Mouse (Mus musculus) adrenal gland, postnatal 4 days (tissue): Measurements from ENCODE around the gene H2afy2. TPM values are rescaled to one million over a fixed set of nuclear protein-coding genes. Genes with fewer than 3 reads are reported as not detected.

ENCODE experiments used
- DNase-seq, 2 experiments: peaks; one replicate each; pipeline ENCODE4 v3.0.0; 2021 to 2022; ENCODE audit warnings: low spot score in 2 of 2, mixed read lengths in 2 of 2
- long read RNA-seq, 2 experiments: library from polyadenylated mRNA; stranded (forward); transcript quantifications; one replicate each; pipeline ENCODE4 v2.0.0; 2021
- total RNA-seq, 2 experiments: library from RNA; stranded (reverse); gene quantifications; 2 replicates each; pipeline ENCODE4 v1.2.3; 2021

The H2afy2 gene
- total RNA-seq, result 10 to 100 TPM; 35.2 to 35.4 TPM
- long read RNA-seq, experiment 1, transcript H2afy2-201 (9 exons, 2,175 nt), result major isoform, 22 of 28 reads
- long read RNA-seq, experiment 1, partial matches to known transcripts, result 2 of 28 reads
- long read RNA-seq, experiment 1, other reads (novel, unspliced or antisense), result 4 of 28 reads
- long read RNA-seq, experiment 2, transcript H2afy2-201 (9 exons, 2,175 nt), result major isoform, 59 of 73 reads
- long read RNA-seq, experiment 2, partial matches to known transcripts, result 8 of 73 reads
- long read RNA-seq, experiment 2, other reads (novel, unspliced or antisense), result 6 of 73 reads

DNA sequence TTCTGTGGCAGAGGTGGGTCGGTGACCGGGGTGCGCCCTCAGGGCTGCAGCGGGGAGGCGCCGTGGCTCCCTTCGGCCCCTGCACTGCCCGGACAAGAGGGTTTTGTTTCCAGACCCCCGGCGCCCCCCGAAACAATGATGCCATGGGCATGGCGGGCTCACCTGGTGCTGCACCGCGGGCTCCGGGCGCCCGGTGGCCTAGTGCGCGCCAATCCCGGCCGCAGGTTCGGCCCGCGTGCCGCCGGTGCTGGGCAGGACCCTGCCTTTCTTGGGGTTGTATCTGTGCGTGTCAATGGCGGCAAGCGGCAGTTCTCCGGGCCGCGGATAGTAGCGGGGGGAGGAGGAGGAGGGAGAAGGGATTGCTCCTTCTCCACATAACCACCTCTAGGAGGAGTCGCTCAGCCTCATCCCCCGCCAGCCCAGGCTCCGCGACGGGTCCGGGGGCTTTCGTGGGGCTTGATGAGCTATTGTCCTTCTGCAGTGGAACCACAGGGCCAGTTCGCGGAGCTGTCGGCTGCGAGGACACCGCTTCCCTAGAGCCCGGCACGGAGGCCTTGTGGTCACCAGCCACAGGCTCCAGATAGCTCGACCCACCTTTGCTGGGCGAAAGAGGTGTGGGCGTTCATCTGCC lies at the start of gene H2afy2:
Gene H2afy2, minus strand, starts transcription at position 527 of the 631 bp plus-strand sequence.
- DNase-seq, result peak; percentile 27 to 59

DNA sequence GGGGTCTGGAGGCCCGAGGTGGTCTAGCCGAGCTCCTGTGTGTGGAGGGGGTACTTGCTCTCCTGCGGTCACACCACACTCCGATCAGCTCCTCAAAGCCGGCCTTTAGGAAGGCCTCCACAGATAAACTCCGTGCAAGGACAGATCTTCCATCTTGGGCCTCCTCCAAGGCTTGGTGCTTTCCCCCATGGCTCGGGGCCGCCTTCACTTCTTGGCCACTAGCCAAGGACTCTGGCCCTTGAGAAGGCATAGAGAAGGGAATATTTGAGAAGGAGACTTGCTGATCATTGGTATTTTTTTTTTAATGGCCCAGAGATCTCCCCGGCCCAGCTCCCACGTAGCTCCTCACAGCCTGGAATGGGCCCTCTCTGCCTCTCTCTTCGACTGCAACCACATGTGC lies 48.8 kb upstream of the H2afy2 start:
- no peak for DNase-seq

DNA sequence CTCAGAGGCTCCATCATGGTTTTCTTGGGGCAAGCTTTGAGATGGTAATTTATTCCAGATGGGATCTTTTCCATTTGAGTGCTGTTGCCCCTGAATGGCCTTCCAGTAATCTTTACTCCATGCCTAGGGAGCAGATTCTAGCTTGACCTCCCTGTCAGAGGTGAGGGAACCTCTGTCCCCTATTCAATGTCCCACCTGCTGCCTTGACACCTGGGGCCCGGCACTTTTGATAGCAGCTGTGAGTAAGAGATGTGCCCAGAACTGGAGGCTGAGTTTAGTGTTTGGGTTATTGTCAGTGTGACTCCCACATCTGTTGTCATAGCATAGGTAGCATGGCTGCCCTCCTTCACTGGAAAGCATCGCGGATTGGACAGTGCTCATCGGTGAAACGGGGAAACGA lies 47.8 kb upstream of the H2afy2 start:
- no peak for DNase-seq

DNA sequence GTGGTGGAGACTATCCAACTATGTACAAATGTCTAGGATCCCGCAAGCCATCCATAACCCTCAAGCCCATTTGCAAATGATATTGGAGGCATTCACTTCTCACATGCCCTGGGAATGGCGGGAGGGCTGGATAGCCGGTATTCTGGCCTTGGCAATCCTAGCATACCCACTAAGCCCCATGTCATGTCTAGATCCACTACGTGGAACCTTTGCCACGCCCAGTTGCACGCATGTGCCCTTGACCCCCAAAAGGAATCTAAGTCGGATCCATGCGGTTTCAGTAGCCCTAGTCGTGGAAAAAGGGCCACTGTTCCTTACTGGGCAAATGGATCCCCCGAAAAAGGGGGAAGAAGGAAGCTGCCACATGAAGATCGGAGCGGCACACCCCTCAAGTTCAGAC lies 47.3 kb upstream of the H2afy2 start:
- no peak for DNase-seq

DNA sequence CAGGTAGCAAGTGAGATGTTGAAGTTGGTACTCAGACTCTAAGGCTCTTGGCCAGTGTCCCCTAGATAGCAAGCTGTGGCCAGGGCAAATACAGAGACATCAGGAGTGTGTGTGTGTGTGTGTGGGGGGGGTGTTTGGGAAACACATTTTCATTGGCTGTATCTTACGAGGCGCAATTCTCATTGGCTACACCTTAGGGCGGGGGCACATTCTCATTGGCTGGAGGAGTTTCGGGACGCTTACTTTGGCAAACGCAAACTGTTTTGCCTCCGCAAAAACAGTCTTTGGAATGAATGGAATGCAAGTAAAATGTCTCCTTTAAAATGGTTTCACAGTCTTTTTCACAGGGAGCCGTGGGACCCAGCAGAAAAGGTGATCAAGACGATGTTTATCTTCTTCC lies 46.9 kb upstream of the H2afy2 start:
- no peak for DNase-seq

DNA sequence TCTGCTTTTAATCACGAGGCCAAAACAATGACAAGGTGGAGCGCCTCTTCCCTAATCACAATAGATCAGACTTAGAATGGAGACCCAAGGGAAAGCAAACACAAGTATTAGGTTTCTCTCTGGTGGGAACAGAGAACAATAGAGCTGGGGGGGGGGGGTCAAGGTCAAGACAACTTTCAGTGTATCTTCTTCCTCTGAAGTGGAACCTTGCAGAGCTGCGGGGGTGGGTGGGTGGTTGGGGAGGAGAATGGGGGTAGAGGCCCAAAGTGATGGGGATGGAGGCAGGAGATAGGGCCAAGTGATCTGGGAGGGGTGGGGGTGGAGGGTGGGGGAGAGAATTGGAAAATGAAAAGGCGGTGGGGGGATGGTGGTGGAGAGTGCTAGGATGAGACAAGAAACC lies 45.1 kb upstream of the H2afy2 start:
- no peak for DNase-seq

DNA sequence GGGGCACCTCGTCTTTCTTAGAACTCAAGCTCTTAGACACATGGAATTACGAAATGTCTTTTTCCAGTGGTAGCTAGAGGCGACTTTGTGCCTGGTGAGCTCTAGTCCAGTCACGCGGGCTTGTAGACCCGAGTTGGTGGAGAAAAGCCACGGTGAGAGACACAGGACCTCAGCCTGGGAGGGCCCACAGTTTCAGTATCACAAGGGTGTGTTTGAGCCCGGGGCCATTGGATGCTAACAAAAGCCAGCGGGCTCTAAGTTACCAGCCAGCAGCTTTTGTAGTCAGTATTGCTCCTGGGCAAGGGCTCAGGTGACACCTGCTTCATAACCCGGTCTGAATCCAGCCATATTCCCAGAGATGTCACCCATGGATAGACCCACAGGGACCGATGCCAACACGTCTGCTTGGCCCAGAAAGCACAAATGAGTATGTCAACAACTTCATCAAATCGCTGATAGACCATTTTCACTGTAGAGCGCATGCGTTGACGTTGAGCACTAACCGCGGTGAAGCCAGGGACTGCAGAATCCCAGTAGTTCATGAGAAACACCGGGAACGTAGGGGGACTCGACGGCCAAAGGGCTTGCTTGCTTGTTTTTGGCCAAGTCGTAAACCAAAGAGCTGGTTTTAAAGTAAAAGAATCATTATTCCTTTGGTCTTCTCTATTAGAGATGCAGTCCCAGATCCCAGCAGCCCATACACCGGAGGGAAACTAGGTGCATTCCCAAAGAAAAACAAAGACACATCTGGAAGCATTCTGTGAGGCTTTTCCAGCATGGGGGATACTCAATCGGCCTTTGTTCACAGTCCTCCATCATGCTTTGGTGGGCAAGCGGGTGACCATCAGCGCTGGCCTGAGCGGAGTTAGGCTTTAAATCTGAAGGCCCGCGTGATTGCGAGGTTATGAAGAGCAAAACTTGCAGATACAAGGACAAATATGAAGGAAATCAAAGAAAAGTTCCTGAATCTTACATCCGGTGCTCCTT lies 44.3 kb upstream of the H2afy2 start:
- DNase-seq, result no peak

DNA sequence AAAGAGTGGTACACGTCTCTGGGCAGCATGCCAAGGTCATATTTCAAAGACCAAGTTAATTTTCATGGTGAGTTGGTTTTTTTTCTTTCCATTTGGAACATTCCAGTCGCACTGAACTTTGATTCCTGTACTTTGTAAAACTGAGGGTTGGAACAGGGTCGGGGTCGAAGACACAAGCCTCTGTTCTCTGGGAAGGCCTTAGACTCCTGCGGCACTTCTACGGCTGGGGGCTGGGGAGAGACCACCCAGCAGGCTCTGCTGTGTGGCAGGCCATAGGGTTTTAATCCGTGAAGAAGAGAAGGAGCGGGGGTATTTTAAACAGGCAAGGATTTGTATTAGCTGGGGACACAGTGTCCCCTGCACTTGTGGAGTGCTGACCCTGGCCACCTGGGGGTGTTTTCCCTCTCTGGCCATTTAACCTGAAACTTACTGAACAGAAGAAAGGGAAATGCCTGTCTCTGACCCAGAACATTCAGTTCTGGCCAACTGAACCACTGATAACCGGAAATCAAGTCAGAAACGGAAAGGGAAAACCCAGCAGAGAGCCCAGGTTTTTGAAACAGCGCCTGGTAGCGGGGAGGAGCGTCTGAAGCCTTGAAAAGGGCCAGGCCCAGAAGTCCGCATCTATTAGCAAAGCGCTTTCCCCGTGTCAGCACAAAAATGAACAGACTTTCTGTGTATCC lies 42.9 kb upstream of the H2afy2 start:
- no peak for DNase-seq

DNA sequence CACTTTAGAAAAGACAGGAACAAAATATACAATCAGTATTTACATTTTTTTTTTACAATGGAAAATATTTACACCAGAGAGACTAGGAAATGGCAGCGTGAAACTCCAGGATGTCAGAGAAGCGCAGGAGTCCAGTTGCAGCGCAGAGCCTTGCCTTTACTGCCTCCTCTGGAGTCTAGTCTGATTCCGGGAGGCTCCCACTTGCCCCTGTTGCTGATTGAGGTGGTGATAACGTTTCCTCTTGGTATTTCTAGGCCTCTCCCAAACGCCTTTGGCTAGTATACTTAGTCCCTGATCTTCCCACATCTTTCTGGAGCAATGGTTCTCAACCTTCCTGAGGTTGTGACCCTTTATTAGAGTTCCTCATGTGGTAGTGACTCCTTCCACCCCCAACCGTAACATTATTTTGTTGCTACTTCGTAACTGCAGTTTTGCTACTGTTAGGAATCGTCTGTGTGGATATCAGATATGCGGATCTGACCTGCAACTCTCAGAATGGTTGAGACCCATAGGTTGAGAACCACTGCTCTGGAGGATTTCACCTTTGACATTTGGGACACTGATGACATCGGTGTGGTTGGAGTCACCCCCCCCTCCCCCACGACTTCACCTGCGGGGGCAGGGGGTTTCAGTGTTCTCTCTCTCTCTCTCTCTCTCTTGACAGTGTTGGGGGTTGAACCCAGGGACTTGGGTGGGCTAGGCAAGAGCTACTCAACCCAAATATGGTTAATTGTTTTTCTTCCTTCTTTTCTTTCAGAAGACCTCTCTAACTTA lies 42.2 kb upstream of the H2afy2 start:
- DNase-seq, result no peak

DNA sequence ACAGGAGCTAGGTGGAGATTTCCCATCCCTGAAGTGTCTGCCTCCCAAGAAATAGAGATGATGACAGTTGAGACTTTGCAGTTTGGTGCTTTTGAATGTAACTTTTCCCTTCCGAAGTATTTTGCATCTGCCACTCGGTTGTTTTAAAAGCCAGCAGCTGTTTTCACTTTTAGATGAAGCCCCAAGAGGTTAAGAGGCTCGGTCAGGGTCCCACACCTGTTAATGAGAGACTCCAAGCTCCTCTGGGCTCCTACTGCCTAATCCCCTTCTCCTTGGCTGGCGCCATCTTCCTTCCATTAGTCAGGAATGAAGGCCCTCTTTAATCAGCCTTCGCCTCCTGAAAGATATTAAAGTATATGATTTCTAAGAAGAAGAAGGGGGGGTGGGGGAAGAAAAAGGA lies 41.6 kb upstream of the H2afy2 start:
- DNase-seq, result no peak

DNA sequence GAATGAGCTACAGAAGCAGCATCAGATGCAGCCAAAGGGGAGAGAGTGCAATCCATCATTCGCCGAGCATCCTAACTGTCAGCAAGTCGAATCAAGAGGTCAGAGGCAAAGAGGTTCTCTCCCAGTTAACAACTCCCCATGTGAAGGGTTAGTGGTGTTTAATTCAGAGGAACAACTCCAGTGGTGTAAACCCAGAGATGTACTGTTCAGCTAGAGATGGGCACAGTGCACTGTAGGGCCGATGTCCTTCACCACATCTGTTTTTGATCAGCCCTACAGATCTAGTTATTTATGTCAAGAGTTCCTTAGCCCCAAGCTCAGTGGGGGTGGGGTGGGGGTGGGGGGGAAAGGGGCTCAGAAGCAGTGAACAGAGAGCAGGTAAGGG lies 39.8 kb upstream of the H2afy2 start:
- DNase-seq, result no peak

DNA sequence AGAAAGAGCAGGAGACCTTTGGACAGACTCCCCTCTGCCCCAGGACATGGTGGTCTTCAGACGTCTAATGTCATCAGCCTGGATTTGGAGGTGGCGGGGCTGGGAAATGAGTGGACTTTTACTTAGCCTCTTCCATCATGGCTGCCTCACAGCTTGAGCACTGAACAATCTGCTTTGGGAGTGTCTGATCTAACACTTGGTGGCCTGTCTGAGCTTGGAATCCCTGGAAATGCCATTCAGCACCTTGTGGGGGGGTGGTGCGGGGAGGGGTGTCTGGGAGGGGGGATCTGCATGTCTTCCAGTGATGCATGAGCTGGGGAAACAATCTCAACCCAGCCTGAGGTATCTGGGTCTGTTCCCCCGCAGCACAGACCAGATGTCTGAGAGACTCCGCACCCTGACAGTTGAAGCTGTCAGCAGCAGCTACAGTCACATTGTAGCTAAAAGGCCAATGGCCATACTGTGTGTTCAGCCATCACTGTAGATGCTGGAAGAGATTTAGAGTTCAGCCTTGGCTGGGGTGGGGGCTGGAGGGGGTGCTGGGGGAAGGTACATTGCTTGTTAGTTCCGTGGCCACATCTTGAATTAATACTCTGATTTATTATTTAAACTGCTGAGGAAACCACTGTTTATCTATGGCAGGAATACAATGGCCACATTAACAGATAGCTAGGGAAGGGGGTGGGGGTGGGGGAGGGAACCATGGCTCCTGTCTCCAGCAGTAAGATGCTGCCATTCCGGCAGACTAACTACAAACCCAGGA lies 39.2 kb upstream of the H2afy2 start:
- DNase-seq, result no peak

DNA sequence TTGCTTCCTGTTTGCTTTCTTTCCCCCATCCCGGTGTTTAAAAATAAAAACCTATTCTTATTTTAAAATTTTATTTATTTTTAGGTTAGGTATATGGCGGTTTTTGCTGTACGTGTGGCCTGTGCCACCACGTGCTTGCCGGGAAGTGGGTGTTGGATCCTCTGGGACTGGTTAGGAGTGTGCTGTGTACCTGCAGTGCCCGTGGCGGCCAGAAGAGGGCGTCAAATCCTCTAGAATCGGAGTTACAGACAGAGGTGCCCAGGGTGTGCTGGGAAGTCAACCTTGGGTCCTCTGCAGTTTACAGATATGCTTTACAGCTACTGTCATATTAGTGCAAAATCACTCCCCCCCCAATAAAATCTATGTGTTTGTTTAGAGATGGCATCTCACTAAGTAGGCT lies 36.1 kb upstream of the H2afy2 start:
- no peak for DNase-seq

DNA sequence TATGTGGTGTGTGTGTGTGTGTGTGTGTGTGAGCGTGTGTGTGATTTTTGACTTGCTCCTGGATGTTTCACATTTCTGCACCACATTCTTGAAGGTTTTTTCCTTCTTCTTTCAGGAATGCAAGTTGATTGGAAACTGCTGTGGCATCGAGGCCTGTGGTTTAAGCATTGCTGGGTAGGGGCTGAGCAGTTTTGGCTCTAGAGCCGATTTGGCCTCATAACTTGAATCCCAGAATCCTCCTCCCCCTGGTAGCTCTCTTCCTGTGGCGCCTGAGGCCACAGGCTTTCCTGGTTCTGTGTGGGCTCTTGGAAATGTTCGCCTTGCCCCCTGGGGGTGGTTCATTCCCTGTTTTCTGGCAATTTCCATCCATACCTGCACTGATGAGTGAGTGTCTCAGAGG lies 28.0 kb upstream of the H2afy2 start:
- no peak for DNase-seq

DNA sequence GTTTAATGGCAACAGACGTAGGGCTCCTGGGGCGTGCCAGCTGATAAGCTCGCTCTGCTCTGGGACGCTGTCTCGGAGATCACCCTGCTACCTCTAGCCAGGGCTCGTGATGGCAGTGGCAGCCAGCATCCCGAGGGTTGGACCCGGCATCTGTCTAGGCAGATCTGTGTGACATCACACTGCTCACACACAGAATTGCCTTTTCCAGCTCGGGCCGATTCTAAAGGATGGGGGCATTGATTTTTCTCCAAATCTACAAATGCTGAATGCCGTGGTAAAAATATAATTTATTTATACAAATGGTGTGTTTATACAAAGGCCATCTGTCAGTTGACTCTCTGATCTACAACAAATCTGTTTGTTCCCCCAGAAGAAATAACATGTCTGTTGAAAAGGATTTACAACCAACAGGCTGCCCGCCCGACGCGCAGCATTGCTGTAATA lies 14.2 kb upstream of the H2afy2 start:
- DNase-seq, result no peak

DNA sequence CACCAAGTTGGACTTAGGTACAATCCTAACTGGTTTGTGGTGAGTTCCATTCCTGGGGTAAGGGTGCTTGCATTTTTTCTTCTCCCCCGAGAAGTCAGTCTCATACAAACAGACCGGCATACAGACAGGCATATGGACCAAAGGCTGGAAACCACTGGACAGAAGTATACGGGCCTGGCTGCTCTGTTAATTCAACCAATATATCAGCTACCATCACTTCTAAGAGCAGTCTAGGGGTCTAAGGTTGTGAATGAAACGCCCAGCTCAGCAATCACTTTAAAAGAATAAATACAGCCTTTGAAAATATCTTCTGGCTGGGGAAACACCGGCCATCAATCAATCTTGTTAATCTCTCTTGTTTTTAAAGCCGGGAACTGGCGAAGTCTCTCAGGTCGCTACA lies 11.5 kb upstream of the H2afy2 start:
- no peak for DNase-seq

DNA sequence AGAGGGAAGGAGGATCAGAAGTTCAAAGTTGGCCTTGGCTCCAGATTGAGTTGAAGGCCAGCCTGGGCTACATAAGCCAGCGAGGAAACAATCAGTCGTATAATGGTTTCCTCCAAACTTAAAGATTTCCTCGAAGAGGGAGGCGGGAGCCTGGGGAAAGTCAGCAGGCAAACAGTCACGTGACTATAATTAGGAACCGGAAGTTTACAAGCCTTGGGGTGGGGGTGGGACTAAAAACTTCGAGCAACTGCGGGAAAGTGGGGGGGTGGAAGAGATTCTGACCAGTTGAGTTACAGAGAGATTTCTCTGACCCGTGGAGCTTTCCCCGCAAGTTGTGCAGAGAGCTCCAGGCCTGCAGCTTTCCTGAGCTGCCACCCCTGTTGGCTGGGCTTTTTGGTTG lies 11.0 kb upstream of the H2afy2 start:
- no peak for DNase-seq

DNA sequence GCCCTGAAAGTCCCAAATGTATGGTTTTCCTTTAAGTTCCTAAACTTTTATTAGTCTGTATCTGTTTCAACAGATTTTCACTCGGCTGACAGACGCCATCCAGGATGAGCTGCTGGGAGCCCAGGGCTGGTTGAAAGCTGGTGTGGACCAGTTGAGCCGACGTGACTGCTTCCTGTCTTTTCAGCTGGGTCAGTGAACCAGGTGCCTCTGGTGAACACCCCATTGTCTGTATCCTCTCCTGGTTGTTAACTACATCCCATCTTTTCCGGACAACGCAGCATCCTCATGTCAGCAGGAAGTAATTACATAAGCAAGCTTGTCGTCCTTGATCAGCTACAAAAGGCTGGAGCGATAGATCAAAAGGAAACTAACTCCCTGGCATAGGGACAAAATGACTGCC lies 9.1 kb upstream of the H2afy2 start:
- no peak for DNase-seq

DNA sequence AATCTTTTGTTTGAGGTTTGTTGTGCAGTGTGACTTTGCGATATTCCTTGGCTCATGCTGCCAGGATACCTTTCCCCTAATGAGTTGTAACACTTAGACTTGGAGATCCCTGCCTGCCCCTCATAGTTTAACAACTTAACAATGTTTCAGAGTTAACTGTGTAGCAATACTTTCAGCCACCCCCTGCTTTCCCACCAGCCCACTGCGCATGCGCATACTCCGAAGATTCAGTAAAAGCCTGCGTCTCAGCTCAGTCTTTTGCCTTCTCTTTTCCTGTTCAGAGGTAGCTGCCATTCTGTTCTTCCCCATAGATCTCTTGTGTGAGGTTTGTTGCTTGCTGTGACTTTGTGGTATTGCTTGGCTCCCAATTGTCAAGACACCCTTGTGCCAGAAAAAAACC lies 4.6 kb upstream of the H2afy2 start:
- DNase-seq, result no peak
